Mouse (Mus musculus) yolk sac, embryonic 10.5 days (tissue): Measurements from ENCODE around the gene Prss54.

ENCODE experiments used
- DNase-seq: peaks from one replicate; pipeline ENCODE4 v3.0.0-alpha.2; 2017; ENCODE audit warnings: low spot score

Gene Prss54

DNA sequence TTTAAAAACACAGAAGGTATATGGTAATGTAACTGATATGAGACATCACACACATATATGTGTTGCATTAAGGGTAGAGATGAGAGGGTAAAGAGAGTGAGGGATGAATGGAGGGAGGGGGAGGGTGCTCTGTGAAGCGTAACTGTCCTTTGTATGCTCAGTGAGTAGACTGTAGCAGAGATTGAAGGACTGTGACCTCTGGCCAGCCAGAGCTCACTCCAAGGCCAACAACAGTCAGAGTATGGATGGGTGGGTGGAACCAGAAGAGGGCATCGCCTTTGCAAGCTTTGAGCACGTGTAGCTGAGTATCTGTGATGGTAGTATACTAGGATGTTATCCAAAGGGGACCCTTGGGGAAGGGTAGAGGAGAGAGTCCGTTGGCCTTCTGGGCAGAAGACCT, 24.6 kb downstream of the Prss54 start:
- DNase-seq: no peak

DNA sequence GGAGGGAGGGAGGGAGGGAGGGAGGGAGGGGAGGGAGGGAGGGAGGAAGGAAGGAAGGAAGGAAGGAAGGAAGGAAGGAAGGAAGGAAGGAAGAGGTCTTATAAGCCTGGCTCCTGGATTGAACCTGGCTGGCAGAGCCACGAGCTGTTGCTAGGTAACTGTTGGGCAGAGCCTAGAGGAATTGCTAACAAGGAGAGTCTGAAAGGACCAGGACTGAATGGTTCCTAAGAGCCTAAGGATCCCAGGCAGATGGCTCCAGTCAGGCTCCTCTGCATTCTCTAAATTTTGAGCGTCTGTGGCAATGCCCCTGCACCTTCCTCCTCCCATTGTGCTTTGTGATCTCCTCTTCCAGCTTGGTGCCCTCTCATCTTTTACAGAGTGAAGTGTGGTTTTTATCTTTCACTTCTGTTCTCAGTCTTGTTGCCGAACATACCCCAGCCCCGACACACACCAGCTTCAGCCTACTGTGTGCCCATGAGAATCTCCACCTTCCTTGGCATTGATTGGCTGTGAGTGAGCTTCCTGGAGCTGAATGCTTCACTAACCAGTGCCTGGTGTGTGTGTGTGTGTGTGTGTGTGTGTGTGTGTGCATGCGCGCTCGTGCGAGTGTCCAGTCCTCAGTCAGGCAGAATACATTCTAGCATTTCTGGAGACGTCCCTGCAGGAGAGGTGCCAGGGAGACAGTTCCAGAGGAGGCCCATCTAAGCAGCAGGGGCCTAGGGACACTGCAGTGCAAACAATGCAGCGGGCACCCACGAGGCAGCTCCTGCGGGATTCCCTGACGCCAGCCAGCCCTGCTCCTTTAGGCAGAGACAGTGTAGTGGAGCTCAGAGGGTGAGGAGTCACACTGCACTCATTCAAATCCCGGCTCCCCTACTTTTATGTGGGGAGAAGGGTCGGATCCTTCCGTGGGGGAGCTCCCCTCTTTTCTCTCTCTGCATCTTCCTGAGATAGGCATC, 26.0 kb downstream of the Prss54 start:
- DNase-seq: no peak

DNA sequence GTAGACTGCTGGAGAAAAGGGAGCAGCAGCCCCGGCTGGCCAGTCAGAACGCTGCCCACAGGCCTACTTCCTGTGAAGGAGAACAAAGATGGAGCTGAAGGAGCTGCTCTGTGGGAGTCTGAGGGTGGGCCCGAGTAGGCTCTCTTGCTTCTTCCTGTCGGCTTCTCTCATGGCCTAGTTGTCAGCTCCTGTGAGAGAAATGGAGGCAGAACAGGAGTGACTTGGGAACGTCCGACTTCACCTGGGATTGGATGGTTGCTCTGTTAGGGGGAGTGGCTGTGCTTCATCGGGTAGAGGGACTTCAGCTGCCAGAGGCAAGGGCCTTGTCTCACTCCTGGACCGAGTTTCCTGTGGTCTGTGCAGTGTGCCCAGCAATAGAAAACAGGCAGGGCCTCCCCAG, 28.2 kb downstream of the Prss54 start:
- no peak for DNase-seq

DNA sequence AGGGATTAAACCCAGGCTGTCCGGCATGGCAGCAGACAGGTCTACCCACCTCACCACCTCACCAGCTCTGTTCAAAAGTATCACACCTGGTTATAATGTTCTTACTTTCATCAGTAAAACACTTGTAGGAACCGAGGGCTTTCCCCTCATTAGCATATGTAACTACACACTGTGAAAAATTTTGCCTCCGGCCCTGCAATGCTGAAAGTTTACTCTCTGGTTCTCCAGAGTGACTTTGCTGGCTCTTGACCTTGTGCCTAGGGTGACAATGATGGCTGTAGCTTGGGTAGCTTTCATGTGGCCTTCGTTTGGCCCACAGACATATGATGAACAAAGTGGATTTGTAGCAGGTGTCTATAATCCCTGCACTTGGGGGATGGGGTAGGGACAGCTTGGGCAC, 29.2 kb downstream of the Prss54 start:
- DNase-seq: no peak

DNA sequence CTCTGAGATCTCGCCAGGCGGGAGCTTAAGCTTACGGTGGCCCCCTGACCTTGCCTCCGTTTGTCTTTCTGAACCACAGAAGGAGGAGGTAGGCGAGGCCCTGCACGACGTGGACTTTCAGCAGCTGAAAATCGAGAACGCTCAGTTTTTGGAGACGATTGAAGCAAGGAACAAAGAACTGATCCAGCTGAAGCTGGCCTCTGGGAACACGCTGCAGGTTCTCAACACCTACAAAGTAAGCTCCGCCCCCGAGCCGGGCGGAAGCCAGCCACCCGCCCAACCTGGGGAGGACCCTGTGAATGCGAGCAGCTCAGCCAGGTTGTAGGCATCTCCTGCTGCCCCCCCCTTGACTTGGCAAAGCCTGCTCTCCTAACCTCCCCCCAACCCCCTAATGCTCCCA, 30.3 kb downstream of the Prss54 start:
- no peak for DNase-seq

DNA sequence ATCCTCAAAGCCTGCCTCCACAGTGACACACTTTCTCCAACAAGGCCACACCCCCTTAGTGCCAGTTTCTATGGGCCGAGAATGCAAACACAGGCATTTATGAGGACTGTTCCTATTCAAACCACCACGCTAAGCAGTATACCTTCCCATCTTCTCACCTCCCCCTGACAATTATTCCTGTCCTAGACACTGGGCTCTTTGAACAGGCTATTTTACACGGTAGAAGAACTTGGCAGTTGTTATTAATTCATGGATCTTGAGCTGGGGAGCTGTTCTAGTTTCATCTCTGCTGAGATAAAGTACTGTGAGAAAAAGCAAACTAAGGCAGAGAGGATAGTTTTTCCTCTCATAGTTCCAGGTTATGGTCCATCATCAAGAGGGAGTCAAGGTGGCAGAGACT, 33.1 kb downstream of the Prss54 start:
- no peak for DNase-seq

DNA sequence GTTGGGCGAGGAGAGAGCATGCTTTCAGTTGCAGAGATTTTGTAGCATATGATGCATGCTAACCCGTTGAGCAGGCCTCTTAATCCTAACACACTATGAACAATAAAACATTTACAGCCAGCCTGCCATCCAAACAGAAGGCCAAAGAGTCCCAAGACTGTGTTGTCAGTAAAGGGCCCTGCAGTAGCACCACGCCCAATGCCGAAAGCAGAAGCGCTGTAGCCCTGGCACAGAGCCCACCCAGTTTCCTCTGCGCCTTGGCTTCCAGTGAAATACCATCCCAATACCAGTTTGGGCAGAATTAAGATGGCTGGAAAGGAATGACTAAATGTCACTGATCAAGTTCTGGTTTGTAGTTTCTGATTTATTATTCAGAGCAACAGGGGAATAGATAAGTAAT, 33.9 kb downstream of the Prss54 start:
- DNase-seq: no peak

DNA sequence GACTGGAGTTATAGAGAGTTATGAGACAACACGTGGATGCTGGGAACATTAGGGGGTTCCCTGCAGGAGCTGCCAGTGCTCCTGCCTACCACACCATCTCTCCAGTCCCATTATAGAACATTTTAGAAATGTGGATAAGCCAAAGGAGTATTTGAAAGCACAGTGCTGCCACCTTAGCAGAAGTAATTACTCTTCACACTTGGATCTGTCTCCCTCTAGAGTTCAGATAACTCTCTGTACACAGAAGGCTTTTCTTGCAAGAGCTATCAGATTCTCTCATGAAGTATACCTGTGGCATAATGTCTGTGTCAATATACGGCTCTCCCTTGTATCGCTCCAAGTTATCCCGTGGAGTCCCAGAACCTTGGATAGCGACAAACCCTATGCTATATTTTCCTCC, 36.7 kb downstream of the Prss54 start:
- DNase-seq: no peak

DNA sequence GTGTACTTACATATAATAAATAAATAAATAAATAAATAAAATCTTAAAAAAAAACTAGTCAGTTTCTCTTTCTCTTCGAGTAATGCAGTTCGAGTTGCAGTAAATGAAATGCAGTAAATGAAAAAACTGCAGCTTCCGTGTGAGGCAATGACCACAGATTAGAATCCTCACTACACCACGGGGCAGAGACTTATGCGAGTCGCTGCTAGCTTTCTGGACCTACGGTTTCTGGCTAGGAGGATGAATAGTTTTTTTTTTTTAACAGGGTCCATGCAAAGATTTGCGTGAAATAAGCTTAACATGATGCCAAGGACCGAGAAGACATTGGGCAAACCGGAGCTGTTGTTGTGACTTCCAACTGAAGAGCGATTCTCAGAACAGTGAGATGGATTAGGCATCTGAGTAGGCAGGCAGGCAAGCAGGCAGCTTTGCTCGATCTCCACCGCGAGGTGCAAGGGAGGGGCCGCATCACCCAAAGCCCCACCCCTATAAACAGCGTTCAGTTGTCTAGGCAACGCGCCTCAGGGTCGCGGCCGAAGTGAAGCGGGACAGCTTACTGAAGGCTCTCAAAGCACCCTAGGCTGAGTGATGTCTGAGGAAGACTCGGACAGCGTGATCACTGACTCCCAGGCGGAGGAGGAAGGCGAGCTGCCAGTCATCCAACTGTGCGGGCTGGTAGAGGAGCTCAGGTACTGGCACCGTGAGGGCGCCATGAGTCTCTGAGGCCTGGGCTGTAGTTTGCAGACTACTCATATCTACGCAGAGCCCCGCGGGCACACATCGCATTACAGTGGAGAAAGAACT, 42.4 kb downstream of the Prss54 start, which contains the start of gene Ccdc113:
Gene Ccdc113 (plus strand): TSS at position 502 of the 804 bp plus-strand sequence.
- peak; percentile 50 for DNase-seq

DNA sequence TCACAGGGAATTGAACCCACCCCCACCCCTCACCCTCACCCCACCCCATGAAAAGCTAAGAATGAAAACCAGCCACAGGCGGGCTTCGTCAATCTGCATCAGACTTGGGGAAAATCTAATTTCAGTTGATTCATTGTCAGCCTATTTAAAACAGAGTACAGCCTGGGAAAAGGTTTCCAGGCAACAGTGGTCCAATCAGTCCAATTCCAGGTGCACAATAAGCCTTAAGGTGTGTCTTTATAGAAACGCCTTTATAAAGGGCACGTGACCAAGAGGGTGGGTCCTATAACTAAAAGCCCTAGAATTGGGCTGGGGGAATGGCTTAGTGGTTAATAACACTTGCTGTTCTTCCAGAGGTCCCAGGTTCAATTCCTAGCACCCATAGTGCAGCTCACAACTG, 43.9 kb downstream of the Prss54 start:
- DNase-seq: no peak

DNA sequence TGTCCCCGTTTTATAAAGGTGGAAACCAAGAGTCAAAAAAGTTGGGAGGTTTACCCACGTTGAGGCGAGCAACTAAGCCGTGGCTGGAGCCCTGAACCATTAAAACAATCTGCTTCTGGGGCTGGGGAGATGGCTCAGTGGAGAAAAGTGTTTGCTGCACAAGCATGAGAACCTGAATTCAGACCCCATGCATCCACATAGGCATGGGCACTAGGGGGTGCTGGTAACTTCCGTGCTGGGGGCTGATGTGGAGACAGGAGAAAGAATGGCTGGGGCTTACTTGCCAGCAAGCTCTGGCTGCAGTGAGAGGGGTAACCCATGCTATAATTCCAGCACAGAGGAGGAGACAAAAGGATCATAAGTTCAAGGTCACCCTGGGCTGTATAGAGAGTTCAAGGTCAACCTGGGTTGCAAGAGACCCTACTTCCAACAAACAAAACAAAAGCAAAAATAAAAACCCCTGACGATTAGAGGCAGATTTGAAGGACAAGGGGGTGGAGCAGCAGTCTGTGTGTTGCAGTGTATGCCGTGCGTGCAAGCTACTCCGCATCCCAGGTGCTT, 47.3 kb downstream of the Prss54 start:
- no peak for DNase-seq

DNA sequence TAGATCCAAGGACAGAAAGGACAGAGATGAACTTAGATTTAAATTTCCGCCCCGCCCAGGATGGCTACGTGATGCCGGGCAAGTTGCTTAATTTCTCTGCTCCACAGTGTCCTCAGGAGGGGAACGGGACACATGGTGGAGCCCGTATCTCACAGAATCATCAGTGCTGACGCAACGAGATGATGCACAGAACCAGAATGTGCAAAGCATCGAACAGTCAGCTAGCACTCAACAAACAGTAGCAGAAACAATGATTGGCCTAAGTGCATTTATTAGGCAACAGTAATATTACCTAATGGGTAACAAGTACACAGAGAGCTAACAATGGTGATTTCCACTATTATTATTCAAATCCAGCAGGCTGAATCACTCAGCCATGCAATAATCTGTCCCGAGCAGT, 47.9 kb downstream of the Prss54 start:
- DNase-seq: no peak

DNA sequence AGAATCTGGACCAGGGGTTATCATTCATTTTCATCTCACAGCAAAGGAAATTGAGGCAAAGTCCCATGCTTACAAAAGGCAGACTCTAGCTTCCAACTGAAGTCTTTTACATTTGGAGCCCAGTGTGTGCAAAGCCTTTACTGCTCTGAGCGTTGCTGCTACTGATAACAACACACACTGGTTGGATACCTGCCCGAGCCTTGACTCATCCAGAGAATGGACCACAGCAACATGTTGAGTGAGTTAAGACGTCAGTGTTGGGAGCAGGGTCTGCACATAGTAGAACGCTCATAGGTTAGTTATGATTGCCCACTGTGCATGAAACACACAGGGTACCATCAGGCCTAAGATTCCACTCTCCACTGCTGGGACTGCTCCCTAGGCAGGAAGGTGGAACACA, 52.1 kb downstream of the Prss54 start:
- DNase-seq: no peak

DNA sequence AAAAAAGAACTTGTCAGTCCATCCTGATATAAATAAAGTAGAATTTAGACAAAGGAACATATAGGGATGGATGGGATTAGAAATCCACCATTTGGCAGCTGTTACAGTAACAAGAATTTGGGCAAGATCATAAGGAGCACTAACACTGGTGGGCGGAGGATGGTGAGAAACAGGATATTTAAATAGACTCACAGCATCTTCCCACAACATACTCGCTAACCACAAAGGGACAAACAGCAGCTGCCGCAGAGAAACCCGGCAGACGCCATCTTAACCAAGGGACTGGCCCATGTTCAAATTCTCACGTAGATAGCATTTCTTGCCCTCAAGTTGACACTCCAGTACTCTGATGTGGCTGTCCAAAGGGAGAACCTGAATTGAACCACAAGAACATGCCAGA, 59.2 kb downstream of the Prss54 start:
- DNase-seq: no peak

DNA sequence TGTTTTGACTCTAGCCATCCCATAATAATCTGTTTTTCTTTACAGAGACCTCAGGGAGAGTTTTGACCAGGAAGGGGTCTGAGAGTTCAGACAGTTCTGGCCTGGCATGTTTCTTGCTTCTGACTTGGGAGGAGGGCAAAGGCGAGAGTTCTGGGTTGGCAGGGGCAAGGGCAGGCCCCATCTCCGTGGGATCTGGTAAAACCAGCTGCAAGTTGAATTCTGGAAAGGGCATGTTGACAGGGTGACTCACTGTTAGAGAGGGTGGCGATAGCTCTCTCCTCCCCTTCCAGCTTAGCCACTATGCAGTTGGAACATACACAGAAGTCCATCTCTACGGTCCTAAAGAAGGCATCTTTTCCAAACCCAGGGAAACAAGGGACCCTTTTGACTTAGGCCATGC, 62.9 kb downstream of the Prss54 start:
- no peak for DNase-seq

DNA sequence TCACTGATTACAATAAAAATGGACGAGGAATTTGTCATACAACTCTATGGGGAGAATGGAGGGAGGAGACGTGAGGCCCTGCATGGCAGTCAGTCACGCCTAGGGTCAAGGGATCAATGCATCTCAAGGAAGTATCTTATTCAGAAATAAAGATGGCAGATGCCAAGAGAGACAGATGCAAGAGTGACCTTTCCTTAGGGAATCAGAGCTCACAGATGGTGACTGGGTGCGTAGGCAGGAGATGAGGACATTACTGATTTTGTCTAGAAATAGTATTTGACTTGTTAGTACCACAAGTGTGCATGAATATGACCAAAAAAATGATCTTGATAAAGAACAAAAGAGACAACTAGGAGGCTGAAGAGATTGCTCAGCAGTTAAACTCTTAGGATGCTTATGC, 63.9 kb downstream of the Prss54 start:
- DNase-seq: no peak
